Mouse (Mus musculus) small intestine, adult 2 months (tissue): ENCODE results near the gene Slit1. TPM values are rescaled to one million over a fixed set of nuclear protein-coding genes. Genes with fewer than 3 reads are reported as not detected.

ENCODE experiments used
- H3K27ac ChIP-seq: fragments of 200-500 bp; 2 replicates; pipeline ENCODE4 v1.5.1; 2012; ENCODE audit warnings: low read depth, low read length, control low read depth, inconsistent platforms; ENCODE audit not compliant: insufficient read depth
- H3K27me3 ChIP-seq: fragments of 200-500 bp; 2 replicates; pipeline ENCODE4 v1.6.1; 2012; ENCODE audit warnings: mild to moderate bottlenecking, moderate library complexity, low read length, inconsistent platforms; ENCODE audit not compliant: control insufficient read depth, insufficient read depth
- H3K36me3 ChIP-seq: fragments of 200-500 bp; 2 replicates; pipeline ENCODE4 v1.6.1; 2012; ENCODE audit warnings: mild to moderate bottlenecking, low read length, control low read depth, inconsistent platforms; ENCODE audit not compliant: control insufficient read depth, insufficient read depth
- H3K4me1 ChIP-seq: fragments of 200-500 bp; 2 replicates; pipeline ENCODE4 v1.6.1; 2012; ENCODE audit warnings: low read length, inconsistent platforms, mixed read lengths; ENCODE audit not compliant: control insufficient read depth, insufficient read depth, insufficient read length
- H3K4me3 ChIP-seq: fragments of 200-500 bp; 2 replicates; pipeline ENCODE4 v1.5.1; 2012; ENCODE audit warnings: low read depth, mild to moderate bottlenecking, control low read depth, inconsistent platforms, low read length, moderate library complexity
- CTCF ChIP-seq: fragments of 200-500 bp; IDR thresholded peaks from 2 replicates; pipeline ENCODE4 v1.5.1; 2012; ENCODE audit warnings: low read depth, mild to moderate bottlenecking, control low read depth, inconsistent platforms, low read length, moderate library complexity, mixed read lengths; ENCODE audit not compliant: insufficient replicate concordance, insufficient read length; ENCODE audit errors: extremely low read depth
- POLR2A ChIP-seq: fragments of 200-500 bp; IDR thresholded peaks from 2 replicates; pipeline ENCODE4 v1.6.1; 2012; ENCODE audit warnings: low read depth, mild to moderate bottlenecking, control low read depth, inconsistent platforms, low read length, moderate library complexity
- WGBS: fragments of 180-500 bp; shearing (Covaris S2); methylation state at CpG from one replicate; pipeline ENCODE4 v1.1.7; 2018; 5-methylcytosine and 5-hydroxymethylcytosine counted together
- polyA plus RNA-seq: library from polyadenylated mRNA; depleted of rRNA; stranded (reverse); fragments of >200 nt; gene quantifications from 2 replicates; pipeline ENCODE4 v1.2.3, GENCODE M21; 2012

Gene Slit1
- polyA plus RNA-seq, 1 experiment, result 0.94 TPM

GRCm38 (mm10) chr19:41711665-41712064 is 31.8 kb downstream of the Slit1 start:
- no peak overlapping the region for H3K27ac ChIP-seq
- no peak for TF ChIP-seq POLR2A
- no peak for TF ChIP-seq CTCF
- WGBS, result 79% methylated on average over 9 of the region's 9 CpGs
- no peaks in the 10 kb centered on the region for H3K36me3 ChIP-seq
- H3K27me3 ChIP-seq, result no peaks in the 10 kb centered on the region
- no peaks in the 10 kb centered on the region for H3K4me1 ChIP-seq
- no peak overlapping the region for H3K4me3 ChIP-seq

- Histone ChIP-seq H3K36me3 (no peaks in the 10 kb centered on the region), H3K27me3 (no peaks in the 10 kb centered on the region), H3K27ac (no peak overlapping the region), H3K4me1 (no peaks in the 10 kb centered on the region), H3K4me3 (no peak overlapping the region)
- TF ChIP-seq POLR2A, result no peak
- WGBS, result 78% methylated on average over 12 of the region's 12 CpGs
Measured at GRCm38 (mm10) chr19:41709497-41710165, 33.8 kb downstream of the Slit1 start.

- no peak for TF ChIP-seq POLR2A
- TF ChIP-seq CTCF, result no peak
- 63% methylated on average over 12 of the region's 12 CpGs for WGBS
- H3K4me3 ChIP-seq, result no peak overlapping the region
- no peaks in the 10 kb centered on the region for H3K4me1 ChIP-seq
- no peaks in the 10 kb centered on the region for H3K36me3 ChIP-seq
- H3K27me3 ChIP-seq, result no peaks in the 10 kb centered on the region
- H3K27ac ChIP-seq, result no peak overlapping the region
Measured at GRCm38 (mm10) chr19:41707850-41708249, 35.6 kb downstream of the Slit1 start.

GRCm38 (mm10) chr19:41706094-41706828 is 37.2 kb downstream of the Slit1 start:
- Histone ChIP-seq H3K27ac (no peak overlapping the region), H3K4me3 (no peak overlapping the region), H3K36me3 (no peaks in the 10 kb centered on the region), H3K4me1 (no peaks in the 10 kb centered on the region), H3K27me3 (no peaks in the 10 kb centered on the region)
- TF ChIP-seq CTCF, result no peak
- TF ChIP-seq POLR2A, result no peak
- 77% methylated on average over 17 of the region's 17 CpGs for WGBS

- no peak overlapping the region for H3K27ac ChIP-seq
- TF ChIP-seq CTCF, result no peak
- no peak for TF ChIP-seq POLR2A
- H3K36me3 ChIP-seq, result no peaks in the 10 kb centered on the region
- no peaks in the 10 kb centered on the region for H3K4me1 ChIP-seq
- H3K27me3 ChIP-seq, result no peaks in the 10 kb centered on the region
- H3K4me3 ChIP-seq, result no peak overlapping the region
- WGBS, result 64% methylated on average over 12 of the region's 12 CpGs
Measured at GRCm38 (mm10) chr19:41705416-41705815, 38.0 kb downstream of the Slit1 start.

GRCm38 (mm10) chr19:41702638-41703037 is 40.8 kb downstream of the Slit1 start:
- no peaks in the 10 kb centered on the region for H3K27me3 ChIP-seq
- no peak overlapping the region for H3K27ac ChIP-seq
- WGBS, result 71% methylated on average over 6 of the region's 6 CpGs
- H3K4me1 ChIP-seq, result no peaks in the 10 kb centered on the region
- H3K4me3 ChIP-seq, result no peak overlapping the region
- no peaks in the 10 kb centered on the region for H3K36me3 ChIP-seq
- TF ChIP-seq CTCF, result no peak
- no peak for TF ChIP-seq POLR2A

GRCm38 (mm10) chr19:41698857-41699424 is 44.5 kb downstream of the Slit1 start:
- TF ChIP-seq POLR2A (no peak), CTCF (no peak)

More at GRCm38 (mm10) chr19:41698857-41699424, 44.5 kb downstream of the Slit1 start:
- Histone ChIP-seq H3K4me1 (no peaks in the 10 kb centered on the region), H3K4me3 (no peak overlapping the region), H3K27me3 (no peaks in the 10 kb centered on the region), H3K27ac (no peak overlapping the region), H3K36me3 (no peaks in the 10 kb centered on the region)
- WGBS, result 63% methylated on average over 5 of the region's 5 CpGs
